Mouse (Mus musculus) brain, embryonic 14.5 days (tissue): ENCODE data around the gene Slc2a5.

ENCODE experiments used
- CTCF ChIP-seq: fragments of 200-500 bp; IDR thresholded peaks from 2 replicates; pipeline ENCODE4 v1.5.1; 2012; ENCODE audit warnings: inconsistent platforms, mild to moderate bottlenecking, moderate library complexity, borderline replicate concordance; ENCODE audit not compliant: insufficient read depth, insufficient read length; ENCODE audit errors: extremely low read depth
- POLR2A ChIP-seq: fragments of 200-500 bp; IDR thresholded peaks from 2 replicates; pipeline ENCODE4 v1.6.1; 2012; ENCODE audit warnings: mild to moderate bottlenecking, inconsistent platforms, borderline replicate concordance; ENCODE audit not compliant: poor library complexity, insufficient read depth, insufficient read length, severe bottlenecking; ENCODE audit errors: extremely low read depth

DNA sequence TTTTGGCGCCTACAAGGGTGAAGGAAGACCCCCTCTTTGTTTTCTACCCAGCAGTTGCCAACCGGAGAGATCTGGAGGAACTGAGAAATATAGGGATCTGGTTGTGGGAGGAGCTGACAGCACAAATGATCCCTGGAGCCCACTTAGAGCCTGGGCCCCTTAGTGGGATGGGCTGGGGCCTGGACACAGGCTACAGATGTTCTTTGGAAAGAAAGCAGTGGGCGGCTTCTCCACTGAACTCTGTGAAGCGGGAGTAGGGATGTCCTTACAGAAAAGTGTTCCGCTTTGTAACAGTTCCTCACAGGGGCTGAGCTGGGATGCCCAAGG lies 24.7 kb upstream of the Slc2a5 start:
- no peak for TF ChIP-seq CTCF
- TF ChIP-seq POLR2A: no peak
